Mouse (Mus musculus) cerebellum, adult 9-11 months (tissue): ENCODE measurements around the gene Krtap13.
A peak's percentile ranks its signal among the peaks of the same experiment; 100 is the strongest.
"Not testable (repeated sequence)": the region's sequence is repeated elsewhere in the genome, so short reads cannot be mapped to it uniquely, and the experiment has no call there.

Experiments used
- DNase-seq: peaks from one replicate; pipeline ENCODE4 v3.0.0; 2022

Gene Krtap13

GRCm38 (mm10) chr16:88751535-88751934, at the start of gene Krtap13:
TSS of gene Krtap13 (minus strand) at chr16:88751635.
- DNase-seq: not testable (repeated sequence)

- no peak for DNase-seq
These were observed 35.4 kb upstream of the Krtap13 start for GRCm38 (mm10) chr16:88786786-88787185.

- no peak for DNase-seq
These were observed 26.2 kb upstream of the Krtap13 start, which contains the start of gene Gm5965 for GRCm38 (mm10) chr16:88777596-88777995. TSS of gene Gm5965 (plus strand) at chr16:88777896.

- DNase-seq: no peak
These were observed 22.7 kb upstream of the Krtap13 start, which contains the start of gene 2310057N15Rik for GRCm38 (mm10) chr16:88774106-88774505. TSS of gene 2310057N15Rik (minus strand) at chr16:88774206.

GRCm38 (mm10) chr16:88758547-88758946, 7.1 kb upstream of the Krtap13 start, which contains the start of gene 2310034C09Rik:
TSS of gene 2310034C09Rik (plus strand) at chr16:88758847.
- not testable (repeated sequence) for DNase-seq

- DNase-seq: no peak
These were observed 3.5 kb downstream of the Krtap13 start for GRCm38 (mm10) chr16:88747943-88748342.

- DNase-seq: no peak
These were observed 6.6 kb downstream of the Krtap13 start for GRCm38 (mm10) chr16:88744750-88745340.

- DNase-seq: no peak
These were observed 16.0 kb downstream of the Krtap13 start for GRCm38 (mm10) chr16:88735391-88735790.

- DNase-seq: peak; percentile 21
These were observed 22.6 kb downstream of the Krtap13 start, which contains the start of gene Krtap13-1 for GRCm38 (mm10) chr16:88728812-88729275. TSS of gene Krtap13-1 (plus strand) at chr16:88728862.

- DNase-seq: no peak
These were observed 31.4 kb downstream of the Krtap13 start for GRCm38 (mm10) chr16:88720031-88720430.

GRCm38 (mm10) chr16:88716549-88716948, 34.9 kb downstream of the Krtap13 start:
- no peak for DNase-seq

- DNase-seq: no peak
These were observed 40.2 kb downstream of the Krtap13 start for GRCm38 (mm10) chr16:88711245-88711644.

- no peak for DNase-seq
These were observed 40.7 kb downstream of the Krtap13 start for GRCm38 (mm10) chr16:88710757-88711156.

GRCm38 (mm10) chr16:88707496-88708012, 43.9 kb downstream of the Krtap13 start, which contains the start of gene 2310061N02Rik:
TSS of gene 2310061N02Rik (minus strand) at chr16:88707962.
- peak; percentile 11 for DNase-seq

- DNase-seq: no peak
These were observed 50.2 kb downstream of the Krtap13 start for GRCm38 (mm10) chr16:88701072-88701864.
